Mouse (Mus musculus): Measurements from ENCODE around the gene Ece1.

GRCm38 (mm10) chr4:137862019-137862418 lies at the start of gene Ece1:
- TF ChIP-seq POLR2A (IDR thresholded peaks at IDR 0.05; ENCODE audit: low read depth, low read length): peak; percentile 98
- no peak for TF ChIP-seq CTCF (IDR thresholded peaks at IDR 0.05; ENCODE audit: borderline replicate concordance, insufficient read depth, low read length)

All from embryonic fibroblast, embryonic 13.5 days (primary cell).